Mouse (Mus musculus) G1E (cell line): ENCODE data around the gene Gtf2f2.

ENCODE experiments used
- CTCF ChIP-seq: IDR thresholded peaks from 2 replicates; pipeline ENCODE4 v1.5.1; 2012; ENCODE audit warnings: low read depth, low read length, inconsistent platforms, mixed read lengths
- GATA1 ChIP-seq: IDR thresholded peaks from 2 replicates; pipeline ENCODE4 v1.6.1; 2012; ENCODE audit warnings: borderline replicate concordance, low read length, inconsistent platforms, mixed read lengths
- POLR2AphosphoS5 ChIP-seq: IDR thresholded peaks from 2 replicates; pipeline ENCODE4 v1.6.1; 2012; ENCODE audit warnings: low read depth, low read length, inconsistent platforms; ENCODE audit not compliant: insufficient replicate concordance
- TAL1 ChIP-seq: conservative IDR thresholded peaks from 2 replicates; pipeline ENCODE4 v1.6.1; 2012; ENCODE audit warnings: low read depth, low read length, inconsistent platforms, mixed read lengths

- no peak for TF ChIP-seq POLR2AphosphoS5
- TF ChIP-seq CTCF, result no peak
- TF ChIP-seq GATA1, result no peak
- TF ChIP-seq TAL1, result no peak
These were observed 139.6 kb downstream of the Gtf2f2 start for GRCm38 (mm10) chr14:75871111-75871510.
